Mouse (Mus musculus) cerebellum, postnatal 10 days (tissue): ENCODE measurements at regions not wholly inside any gene's neighbourhood (a gene's known extent, or its start where the extent isn't known, plus 50 kb on each side); places are given as distances from the start of the nearest gene placed in this dataset.
"Not testable (repeated sequence)": the region's sequence is repeated elsewhere in the genome, so short reads cannot be mapped to it uniquely, and the experiment has no call there.

Experiments used
- DNase-seq, 2 experiments: peaks; one replicate each; pipeline ENCODE4 v3.0.0; 2021; ENCODE audit warnings: mixed read lengths in 2 of 2

- DNase-seq, result no peak
Observed at GRCm38 (mm10) chr10:123800067-123800691, 536.4 kb downstream of the Fam19a2 start.

- DNase-seq, result peak in 1 of 2 experiments; percentile 1
Observed at GRCm38 (mm10) chr10:123800692-123801528, 537.1 kb downstream of the Fam19a2 start.

- no peak for DNase-seq
Observed at GRCm38 (mm10) chr10:123810882-123811281, 547.1 kb downstream of the Fam19a2 start.

- DNase-seq, result no peak
Observed at GRCm38 (mm10) chr10:123813142-123813541, 549.3 kb downstream of the Fam19a2 start.

GRCm38 (mm10) chr10:123840061-123840751, 576.4 kb downstream of the Fam19a2 start:
- DNase-seq, result peak; percentile 4 to 18

- no peak for DNase-seq
Observed at GRCm38 (mm10) chr10:123842141-123842540, 578.3 kb downstream of the Fam19a2 start.

- no peak for DNase-seq
Observed at GRCm38 (mm10) chr10:123843604-123844003, 579.8 kb downstream of the Fam19a2 start.

GRCm38 (mm10) chr10:123846631-123847030, 582.8 kb downstream of the Fam19a2 start:
- DNase-seq, result no peak

- no peak for DNase-seq
Observed at GRCm38 (mm10) chr10:123848564-123848963, 584.8 kb downstream of the Fam19a2 start.

GRCm38 (mm10) chr10:123875459-123875858, 611.7 kb downstream of the Fam19a2 start:
- no peak for DNase-seq

- DNase-seq, result no peak
Observed at GRCm38 (mm10) chr10:123875882-123876281, 612.1 kb downstream of the Fam19a2 start.

- no peak for DNase-seq
Observed at GRCm38 (mm10) chr10:123888681-123889172, 624.9 kb downstream of the Fam19a2 start.

- DNase-seq, result no peak
Observed at GRCm38 (mm10) chr10:123919054-123919453, 655.3 kb downstream of the Fam19a2 start.

- DNase-seq, result no peak
Observed at GRCm38 (mm10) chr10:123929955-123930354, 666.2 kb downstream of the Fam19a2 start.

GRCm38 (mm10) chr10:123938732-123939131, 674.9 kb downstream of the Fam19a2 start:
- DNase-seq, result not testable (repeated sequence)
